Mouse (Mus musculus): ENCODE data around the gene Slc10a1. TPM values are rescaled to one million over a fixed set of nuclear protein-coding genes. Genes with fewer than 3 reads are reported as not detected.
A peak's percentile ranks its signal among the peaks of the same experiment; 100 is the strongest.

Gene Slc10a1
- polyA plus RNA-seq, 1 experiment from 2014 or later: 0.20 TPM

DNA sequence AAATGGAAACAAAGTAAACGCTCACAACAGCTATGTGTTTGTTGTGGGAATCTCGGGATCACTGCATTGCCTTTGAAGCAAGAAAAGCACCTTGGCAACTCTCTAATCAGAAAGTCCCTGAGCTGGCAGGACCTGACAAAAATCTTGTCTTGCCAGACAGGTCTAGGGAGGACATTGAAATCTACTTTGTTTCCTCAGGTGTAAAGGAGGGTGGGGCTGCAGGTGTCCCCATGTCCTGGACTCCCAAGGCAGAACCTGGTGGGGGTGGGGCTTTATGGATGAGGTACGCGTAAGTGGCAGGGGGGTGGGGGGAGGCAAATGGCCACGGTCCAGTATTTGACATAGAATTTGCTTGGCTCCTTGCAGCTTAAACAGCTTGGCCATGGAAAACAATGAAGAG is 44.9 kb downstream of the Slc10a1 start:
- Histone ChIP-seq H3K27ac (replicated peaks; ENCODE audit: low read depth, low read length) (no peak overlapping the region), H3K9ac (replicated peaks; ENCODE audit: low read length) (no peak overlapping the region), H3K27me3 (ENCODE audit: control insufficient read depth, insufficient read depth, low read length) (no peaks in the 10 kb centered on the region), H3K4me3 (ENCODE audit: low read depth, low read length) (no peak overlapping the region), H3K4me2 (ENCODE audit: low read depth, low read length) (no peak overlapping the region), H3K4me1 (ENCODE audit: control insufficient read depth, insufficient read depth, low read length) (no peaks in the 10 kb centered on the region), H3K36me3 (replicated peaks; ENCODE audit: control insufficient read depth, insufficient read depth, low read depth, low read length) (no peaks in the 10 kb centered on the region), H3K9me3 (replicated peaks; ENCODE audit: control insufficient read depth, low read length) (no peaks in the 10 kb centered on the region)
- WGBS: 62% methylated on average over 5 of the region's 5 CpGs
- ATAC-seq (replicated peaks; ENCODE audit: insufficient number of reproducible peaks, low FRiP score, low TSS enrichment, low read depth) (no peak), DNase-seq (ENCODE audit: low spot score) (peak; percentile 7)

DNA sequence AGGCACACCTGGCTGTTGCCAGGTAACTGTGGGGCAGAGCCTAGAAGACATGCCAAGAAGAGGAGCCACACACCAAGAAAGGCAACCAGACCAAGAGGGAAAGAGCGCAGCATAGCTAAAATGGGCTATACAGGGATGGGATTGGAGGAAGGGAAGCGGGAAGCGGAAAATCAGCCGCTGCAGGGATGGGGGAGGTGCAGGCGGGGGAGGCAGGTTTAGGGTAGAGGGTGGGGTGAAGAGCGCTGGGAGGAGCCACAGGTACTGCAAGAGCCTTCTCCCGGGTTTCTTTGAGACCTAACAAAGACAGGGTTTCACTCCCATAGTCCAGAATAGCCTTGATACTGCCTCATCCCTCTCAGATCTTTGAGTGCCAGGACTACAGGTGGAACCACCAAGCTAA is 45.6 kb downstream of the Slc10a1 start:
- H3K4me2 ChIP-seq (ENCODE audit: low read depth, low read length): peak overlapping the region; percentile 33
- 5% methylated on average over 7 of the region's 7 CpGs for WGBS

DNA sequence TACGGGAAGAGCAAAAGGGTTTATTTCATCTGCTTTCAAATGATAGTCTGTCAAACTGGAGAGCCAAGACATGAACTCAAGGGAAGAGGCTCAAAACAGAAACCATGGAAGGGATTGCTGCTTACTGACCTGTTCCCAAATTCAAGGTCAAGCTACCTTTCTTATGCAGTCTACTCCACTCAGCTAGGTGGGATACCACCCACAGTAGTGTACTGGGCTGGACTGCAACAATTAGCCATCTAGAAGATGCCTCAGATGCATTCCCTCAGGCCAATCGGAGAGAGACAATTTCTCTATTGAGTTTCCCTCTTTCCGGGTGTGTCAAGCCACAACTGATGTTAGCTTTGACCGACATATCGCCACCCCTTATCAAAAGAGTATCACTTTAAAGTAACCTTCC is 47.2 kb downstream of the Slc10a1 start:
- Histone ChIP-seq H3K9ac (replicated peaks; ENCODE audit: low read length) (no peak overlapping the region), H3K27ac (replicated peaks; ENCODE audit: low read depth, low read length) (no peak overlapping the region), H3K27me3 (ENCODE audit: control insufficient read depth, insufficient read depth, low read length) (no peaks in the 10 kb centered on the region), H3K4me1 (ENCODE audit: control insufficient read depth, insufficient read depth, low read length) (no peaks in the 10 kb centered on the region), H3K9me3 (replicated peaks; ENCODE audit: control insufficient read depth, low read length) (no peaks in the 10 kb centered on the region), H3K36me3 (replicated peaks; ENCODE audit: control insufficient read depth, insufficient read depth, low read depth, low read length) (no peaks in the 10 kb centered on the region), H3K4me3 (ENCODE audit: low read depth, low read length) (no peak overlapping the region), H3K4me2 (ENCODE audit: low read depth, low read length) (no peak overlapping the region)
- ATAC-seq (replicated peaks; ENCODE audit: insufficient number of reproducible peaks, low FRiP score, low TSS enrichment, low read depth) (no peak), DNase-seq (ENCODE audit: low spot score) (no peak)
- WGBS: 93% methylated on average over 5 of the region's 5 CpGs

More for the DNA sequence above, 45.6 kb downstream of the Slc10a1 start:
- Histone ChIP-seq H3K36me3 (replicated peaks; ENCODE audit: control insufficient read depth, insufficient read depth, low read depth, low read length) (no peaks in the 10 kb centered on the region), H3K27me3 (ENCODE audit: control insufficient read depth, insufficient read depth, low read length) (no peaks in the 10 kb centered on the region), H3K9me3 (replicated peaks; ENCODE audit: control insufficient read depth, low read length) (no peaks in the 10 kb centered on the region), H3K27ac (replicated peaks; ENCODE audit: low read depth, low read length) (no peak overlapping the region), H3K9ac (replicated peaks; ENCODE audit: low read length) (no peak overlapping the region), H3K4me3 (ENCODE audit: low read depth, low read length) (no peak overlapping the region), H3K4me1 (ENCODE audit: control insufficient read depth, insufficient read depth, low read length) (no peaks in the 10 kb centered on the region)
- peak; percentile 50 for DNase-seq (ENCODE audit: low spot score)
- peak; percentile 52; the same call in 1 of the 2 replicates for ATAC-seq (replicated peaks; ENCODE audit: insufficient number of reproducible peaks, low FRiP score, low TSS enrichment, low read depth)

DNA sequence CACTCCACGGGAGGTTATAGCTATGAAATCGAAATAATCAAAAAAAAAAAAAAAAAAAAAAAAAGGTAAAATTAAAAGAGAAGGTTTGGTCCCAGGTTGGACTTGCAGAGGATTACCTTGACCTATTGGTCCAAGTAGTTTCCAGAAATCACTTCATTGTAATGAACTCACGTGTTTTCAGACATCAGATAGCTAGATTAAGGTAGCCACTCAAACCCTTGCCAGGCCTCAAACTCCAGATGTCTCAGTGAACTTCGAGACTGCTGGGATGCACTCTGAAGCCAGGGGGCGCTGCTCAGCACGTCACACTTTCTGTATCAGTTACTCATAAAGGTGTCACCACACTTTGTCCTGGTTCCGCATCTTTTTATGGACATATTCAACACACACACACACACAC is 50.7 kb downstream of the Slc10a1 start:
- DNase-seq (ENCODE audit: low spot score) (peak; percentile 15), ATAC-seq (replicated peaks; ENCODE audit: insufficient number of reproducible peaks, low FRiP score, low TSS enrichment, low read depth) (no peak)
- Histone ChIP-seq H3K9ac (replicated peaks; ENCODE audit: low read length) (no peak overlapping the region), H3K4me2 (ENCODE audit: low read depth, low read length) (no peak overlapping the region), H3K4me3 (ENCODE audit: low read depth, low read length) (no peak overlapping the region), H3K27me3 (ENCODE audit: control insufficient read depth, insufficient read depth, low read length) (no peaks in the 10 kb centered on the region), H3K27ac (replicated peaks; ENCODE audit: low read depth, low read length) (no peak overlapping the region), H3K4me1 (ENCODE audit: control insufficient read depth, insufficient read depth, low read length) (no peaks in the 10 kb centered on the region), H3K36me3 (replicated peaks; ENCODE audit: control insufficient read depth, insufficient read depth, low read depth, low read length) (no peaks in the 10 kb centered on the region), H3K9me3 (replicated peaks; ENCODE audit: control insufficient read depth, low read length) (no peaks in the 10 kb centered on the region)
- whole genome bisulfite sequencing: 58% methylated on average over 7 of the region's 7 CpGs

DNA sequence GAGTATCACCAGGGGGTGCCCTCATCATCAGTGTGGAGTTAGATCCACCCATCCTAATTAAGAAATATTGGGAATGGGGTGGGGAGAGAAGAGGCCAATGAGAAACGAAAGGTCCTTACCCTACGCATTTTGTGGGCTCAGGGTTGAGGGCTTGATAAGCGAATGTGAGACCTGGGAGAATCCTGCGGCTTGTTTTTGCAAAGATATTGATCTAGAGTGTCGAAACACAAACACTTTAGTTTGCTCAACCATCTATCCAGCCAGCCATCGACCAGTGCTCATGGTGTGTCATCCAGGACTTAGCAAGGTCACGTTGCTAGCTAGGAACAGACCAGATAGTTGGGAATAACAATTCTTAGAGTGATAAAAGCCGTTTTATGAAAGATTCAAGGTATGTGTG is 58.9 kb downstream of the Slc10a1 start:
- Histone ChIP-seq H3K4me2 (ENCODE audit: low read depth, low read length) (no peak overlapping the region), H3K4me3 (ENCODE audit: low read depth, low read length) (no peak overlapping the region), H3K4me1 (ENCODE audit: control insufficient read depth, insufficient read depth, low read length) (no peaks in the 10 kb centered on the region), H3K36me3 (replicated peaks; ENCODE audit: control insufficient read depth, insufficient read depth, low read depth, low read length) (no peaks in the 10 kb centered on the region), H3K27ac (replicated peaks; ENCODE audit: low read depth, low read length) (no peak overlapping the region), H3K27me3 (ENCODE audit: control insufficient read depth, insufficient read depth, low read length) (no peaks in the 10 kb centered on the region), H3K9ac (replicated peaks; ENCODE audit: low read length) (no peak overlapping the region), H3K9me3 (replicated peaks; ENCODE audit: control insufficient read depth, low read length) (no peaks in the 10 kb centered on the region)
- DNase-seq (ENCODE audit: low spot score): no peak
- 91% methylated on average over 8 of the region's 8 CpGs for WGBS
- ATAC-seq (replicated peaks; ENCODE audit: insufficient number of reproducible peaks, low FRiP score, low TSS enrichment, low read depth): no peak

Other genes with a start within 250 kb of the Slc10a1 start
- gene Ccdc177, start 208.0 kb downstream of the Slc10a1 start, polyA plus RNA-seq (2014; fragmentation: Nextera tagmentation; extraction: Ambion mirVana): 1.3 and 1.4 TPM in 2 replicates
- gene Susd6, start 178.2 kb downstream of the Slc10a1 start, polyA plus RNA-seq (2014; fragmentation: Nextera tagmentation; extraction: Ambion mirVana): 13.8 and 14.9 TPM in 2 replicates
- gene Srsf5, start 23.2 kb downstream of the Slc10a1 start, polyA plus RNA-seq (2014; fragmentation: Nextera tagmentation; extraction: Ambion mirVana): 456 and 458 TPM in 2 replicates
- 13.2 and 15.5 TPM in 2 replicates for gene Smoc1, start 58.1 kb upstream of the Slc10a1 start, polyA plus RNA-seq (2014; fragmentation: Nextera tagmentation; extraction: Ambion mirVana)

Measured in embryonic facial prominence, embryonic 11.5 days (tissue).